Mouse (Mus musculus) limb, embryonic 11.5 days (tissue): ENCODE data around the gene Slc52a3. TPM values are rescaled to one million over a fixed set of nuclear protein-coding genes. Genes with fewer than 3 reads are reported as not detected.

ENCODE experiments used
- ATAC-seq: fragments of 200-750 bp; cut with Nextera tagmentation; 2 replicates; pipeline ENCODE4 v1.8.0; 2017; ENCODE audit warnings: low read depth; ENCODE audit not compliant: insufficient number of reproducible peaks, low FRiP score, low TSS enrichment
- DNase-seq: peaks from one replicate; pipeline ENCODE4 v3.0.0-alpha.2; 2015; ENCODE audit warnings: low spot score
- H3K27ac ChIP-seq: fragments of 300-500 bp; sonication (generic); replicated peaks from 2 replicates; pipeline ENCODE4 v1.5.1; 2014; ENCODE audit warnings: low read depth, mild to moderate bottlenecking, low read length
- H3K27me3 ChIP-seq: fragments of 300-500 bp; sonication (generic); 2 replicates; pipeline ENCODE4 v1.6.1; 2014; ENCODE audit warnings: mild to moderate bottlenecking, low read length, mixed read lengths; ENCODE audit not compliant: control insufficient read depth, insufficient read depth
- H3K36me3 ChIP-seq: fragments of 300-500 bp; sonication (generic); 2 replicates; pipeline ENCODE4 v1.6.1; 2014; ENCODE audit warnings: mild to moderate bottlenecking, low read length, moderate library complexity, mixed read lengths; ENCODE audit not compliant: control insufficient read depth, insufficient read depth
- H3K4me1 ChIP-seq: fragments of 300-500 bp; sonication (generic); 2 replicates; pipeline ENCODE4 v1.6.1; 2014; ENCODE audit warnings: low read length, mixed read lengths; ENCODE audit not compliant: control insufficient read depth, insufficient read depth
- H3K4me2 ChIP-seq: fragments of 300-500 bp; sonication (generic); 2 replicates; pipeline ENCODE4 v1.6.1; 2014; ENCODE audit warnings: low read depth, mild to moderate bottlenecking, moderate library complexity; ENCODE audit not compliant: severe bottlenecking
- H3K4me3 ChIP-seq: fragments of 300-500 bp; sonication (generic); 2 replicates; pipeline ENCODE4 v1.5.1; 2014; ENCODE audit warnings: low read depth, low read length
- H3K9ac ChIP-seq: fragments of 300-500 bp; sonication (generic); 2 replicates; pipeline ENCODE4 v1.6.1; 2014; ENCODE audit warnings: mild to moderate bottlenecking, low read length
- H3K9me3 ChIP-seq: fragments of 300-500 bp; sonication (generic); 2 replicates; pipeline ENCODE4 v1.6.1; 2016; ENCODE audit warnings: low read length; ENCODE audit not compliant: control insufficient read depth
- WGBS: fragments of 180-500 bp; shearing (Covaris S2); extraction: QIAGEN DNeasy Blood & Tissue Kit; methylation state at CpG from one replicate; pipeline ENCODE4 v1.1.7; 2014; 5-methylcytosine and 5-hydroxymethylcytosine counted together
- polyA plus RNA-seq: library from polyadenylated mRNA; unstranded; fragments of >200 nt; fragmentation: Nextera tagmentation; extraction: Ambion mirVana; gene quantifications from 2 replicates; pipeline ENCODE4 v1.2.1, GENCODE M21; 2014

Gene Slc52a3
- polyA plus RNA-seq, result 0.82 and 0.88 TPM in 2 replicates

DNA sequence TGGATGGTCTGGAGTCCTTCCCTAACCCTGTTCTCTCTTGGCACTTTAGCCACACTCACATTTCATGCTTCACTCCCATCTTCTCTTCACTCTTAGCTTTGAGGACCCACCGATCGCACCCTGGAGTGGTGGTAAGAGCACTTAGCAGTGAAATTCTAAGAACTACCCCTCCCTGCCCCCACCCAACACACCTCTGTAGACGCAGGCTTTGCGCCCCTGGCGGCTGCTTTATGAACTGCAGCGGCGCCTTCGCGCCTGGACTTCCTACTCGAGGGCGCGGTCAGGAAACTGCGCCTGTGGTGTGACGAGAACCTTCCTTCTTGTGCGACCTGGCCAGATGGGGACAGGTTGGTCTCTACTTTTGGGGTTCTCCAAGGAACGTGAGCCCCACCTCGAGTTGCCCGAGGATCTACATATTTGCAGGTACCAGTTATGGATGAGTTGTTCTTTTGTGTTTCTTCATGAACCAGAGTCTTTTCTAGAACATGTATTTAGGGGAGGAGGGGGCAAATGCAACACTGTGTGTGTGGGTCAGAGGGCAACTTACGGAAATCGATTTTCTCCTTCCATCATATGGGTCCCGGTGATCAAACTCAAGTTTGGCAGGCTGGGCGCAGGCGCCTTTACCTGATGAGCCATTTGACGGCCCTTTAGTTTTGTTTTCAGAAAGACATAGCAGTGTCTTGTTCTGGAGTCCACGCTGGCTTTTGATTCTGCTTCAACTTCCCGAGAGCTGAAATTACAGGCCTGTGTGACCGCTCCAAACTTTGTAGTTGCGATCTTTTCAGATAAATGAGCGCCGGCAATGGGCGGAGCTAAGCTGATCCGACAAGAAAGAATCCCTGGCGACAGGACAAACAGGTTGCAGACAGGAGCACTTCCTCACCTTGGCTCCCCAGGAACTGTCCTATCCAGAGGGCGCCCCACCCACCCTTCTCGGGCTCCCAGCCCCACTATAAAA lies at the start of gene Slc52a3:
Slc52a3 (plus strand) TSS at position 283 of the 961 bp plus-strand sequence.
- Histone ChIP-seq H3K9me3 (no peaks in the 10 kb centered on the region), H3K27me3 (peaks cover 50% of the 10 kb centered on the region), H3K36me3 (no peaks in the 10 kb centered on the region), H3K9ac (no peak within 1 kb of the TSS), H3K4me1 (peaks cover 4% of the 10 kb centered on the region; the same call in 1 of the 2 replicates), H3K4me3 (no peak within 1 kb of the TSS), H3K4me2 (peak within 1 kb of the TSS; percentile 15; the same call in 1 of the 2 replicates), H3K27ac (no peak within 1 kb of the TSS)
- WGBS, result 7% methylated on average over 35 of the region's 35 CpGs
- no peak for ATAC-seq
- DNase-seq, result peak; percentile 91

DNA sequence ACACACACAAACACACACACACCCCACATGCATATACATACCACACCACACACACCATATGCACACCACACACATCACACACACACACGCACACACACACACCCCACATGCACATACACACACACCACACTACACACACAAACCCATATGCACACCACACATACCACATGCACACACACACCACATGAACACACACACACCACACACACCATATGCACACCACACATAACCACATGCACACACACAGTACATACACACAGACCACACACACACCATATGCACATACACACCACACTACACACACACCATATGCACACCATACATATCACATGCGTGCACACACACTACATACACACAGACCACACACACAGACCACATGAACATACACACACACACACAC lies 48.7 kb upstream of the Slc52a3 start:
- no peak overlapping the region for H3K4me2 ChIP-seq
- no peak overlapping the region for H3K4me3 ChIP-seq
- H3K27ac ChIP-seq, result no peak overlapping the region
- DNase-seq, result no peak
- H3K36me3 ChIP-seq, result no peaks in the 10 kb centered on the region
- no peaks in the 10 kb centered on the region for H3K9me3 ChIP-seq
- WGBS, result 93% methylated on average over 2 of the region's 2 CpGs
- H3K27me3 ChIP-seq, result no peaks in the 10 kb centered on the region
- H3K9ac ChIP-seq, result no peak overlapping the region
- no peak for ATAC-seq
- H3K4me1 ChIP-seq, result no peaks in the 10 kb centered on the region

DNA sequence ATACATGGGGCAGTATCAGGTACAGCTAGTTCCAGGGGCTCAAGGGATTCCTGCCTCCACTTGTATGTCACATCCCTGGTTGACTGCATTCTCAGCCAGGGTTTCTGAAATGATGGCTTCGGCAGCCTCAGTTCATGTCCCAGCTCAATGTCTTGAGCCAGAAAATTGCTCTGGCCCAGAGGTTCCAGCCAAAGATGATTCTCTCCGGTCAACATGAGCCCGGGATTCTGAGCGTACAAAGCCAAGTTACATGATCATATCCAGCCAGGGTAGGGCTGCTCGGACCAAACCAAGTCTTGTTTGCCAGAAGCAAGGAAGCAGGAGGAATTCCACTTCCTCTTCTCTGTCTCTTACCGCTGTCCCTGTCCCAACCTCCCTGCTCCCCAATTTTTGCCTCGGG lies 48.0 kb upstream of the Slc52a3 start:
- Histone ChIP-seq H3K9ac (no peak overlapping the region), H3K9me3 (no peaks in the 10 kb centered on the region), H3K4me3 (no peak overlapping the region), H3K4me2 (no peak overlapping the region), H3K27ac (no peak overlapping the region), H3K27me3 (no peaks in the 10 kb centered on the region), H3K36me3 (no peaks in the 10 kb centered on the region), H3K4me1 (no peaks in the 10 kb centered on the region)
- ATAC-seq (no peak), DNase-seq (no peak)
- 87% methylated on average over 7 of the region's 7 CpGs for WGBS

DNA sequence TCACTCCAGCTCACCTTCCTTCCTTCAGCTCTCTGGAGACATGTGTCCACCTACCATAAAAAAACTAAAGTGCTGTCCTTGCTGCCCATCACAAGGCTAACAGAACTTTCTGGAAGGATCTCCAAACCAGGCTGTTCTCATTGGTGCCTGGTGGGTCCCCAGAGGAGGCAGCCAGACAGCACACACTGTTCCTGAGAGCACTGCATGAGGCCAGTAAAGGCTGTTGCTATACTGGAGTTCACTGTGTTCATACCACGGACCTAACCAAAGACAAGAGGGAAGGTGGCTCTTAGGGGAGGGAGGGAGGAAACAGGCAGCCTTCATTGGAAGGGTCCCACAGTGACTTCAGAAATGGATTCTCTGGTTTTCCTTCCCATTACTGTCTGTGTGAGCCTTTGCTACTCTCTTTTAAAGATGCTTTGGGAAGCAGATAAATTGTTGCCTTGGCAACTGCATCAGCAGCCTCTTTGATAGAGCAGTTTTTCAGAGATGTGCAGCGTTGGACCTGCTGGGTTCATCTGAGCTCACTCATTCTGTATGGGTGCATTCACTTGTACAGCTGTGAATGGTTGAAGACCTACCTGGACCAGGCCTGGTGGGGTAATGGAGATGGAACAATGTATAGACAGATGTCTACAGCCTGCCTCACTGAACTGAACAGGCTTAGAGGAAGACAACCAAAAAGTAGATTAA lies 47.1 kb upstream of the Slc52a3 start:
- Histone ChIP-seq H3K4me1 (no peaks in the 10 kb centered on the region), H3K4me2 (no peak overlapping the region), H3K36me3 (no peaks in the 10 kb centered on the region), H3K27ac (no peak overlapping the region), H3K4me3 (no peak overlapping the region), H3K9me3 (no peaks in the 10 kb centered on the region), H3K9ac (no peak overlapping the region), H3K27me3 (no peaks in the 10 kb centered on the region)
- ATAC-seq (no peak), DNase-seq (no peak)
- WGBS, result 77% methylated on average over 2 of the region's 2 CpGs

DNA sequence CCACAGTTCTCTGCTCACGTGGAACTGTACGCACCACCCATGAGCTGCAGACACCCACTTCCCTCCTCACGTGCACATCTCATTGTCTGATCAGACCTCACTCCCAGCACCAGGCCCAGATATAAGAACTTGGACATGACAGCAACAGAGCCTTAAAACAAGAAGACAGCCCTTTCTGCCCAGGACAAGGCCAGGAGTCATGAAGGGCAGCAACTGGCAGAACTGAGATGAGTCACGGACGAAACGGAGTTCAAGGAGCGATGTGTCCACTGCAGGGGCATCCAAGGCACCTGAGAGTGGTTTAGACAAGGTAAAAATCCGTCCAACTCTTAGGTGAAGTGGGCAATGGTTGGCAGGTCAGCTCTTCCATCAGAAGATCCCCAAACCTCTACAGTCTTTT lies 42.6 kb upstream of the Slc52a3 start:
- Histone ChIP-seq H3K4me2 (no peak overlapping the region), H3K27ac (no peak overlapping the region), H3K36me3 (no peaks in the 10 kb centered on the region), H3K4me3 (no peak overlapping the region), H3K27me3 (no peaks in the 10 kb centered on the region), H3K4me1 (no peaks in the 10 kb centered on the region), H3K9ac (no peak overlapping the region), H3K9me3 (no peaks in the 10 kb centered on the region)
- WGBS, result 89% methylated on average over 8 of the region's 8 CpGs
- ATAC-seq (no peak), DNase-seq (no peak)

DNA sequence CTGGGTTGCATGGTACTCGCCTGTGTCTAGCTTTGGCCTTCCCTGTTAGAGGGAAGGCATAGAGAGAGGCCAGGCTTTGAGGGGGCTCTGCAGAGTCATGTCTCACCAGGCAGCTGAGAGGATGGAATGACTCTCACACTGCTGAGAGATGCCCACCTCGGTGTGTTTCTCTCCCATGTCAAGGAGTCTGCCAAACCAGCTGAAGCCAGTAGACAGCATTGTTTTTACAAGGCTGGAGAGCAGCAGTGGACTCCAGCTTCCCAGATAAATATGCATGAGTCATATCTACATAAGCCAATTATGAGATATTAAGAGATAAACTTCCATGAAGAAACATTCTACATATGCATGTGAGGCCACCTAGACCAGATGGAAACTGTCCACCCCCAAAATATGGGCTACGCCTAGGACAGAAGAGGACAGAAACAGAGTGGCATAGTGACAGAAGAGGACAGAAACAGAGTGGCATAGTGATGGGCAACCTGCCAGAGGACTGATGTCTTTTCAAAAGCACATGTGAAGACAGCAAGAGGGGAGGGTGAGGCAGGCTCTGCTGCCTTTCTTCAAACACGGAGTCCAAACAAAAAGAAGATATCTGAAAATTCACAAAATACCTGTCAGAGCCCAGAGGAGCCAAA lies 39.7 kb upstream of the Slc52a3 start:
- no peaks in the 10 kb centered on the region for H3K27me3 ChIP-seq
- H3K9ac ChIP-seq, result no peak overlapping the region
- no peaks in the 10 kb centered on the region for H3K9me3 ChIP-seq
- DNase-seq, result no peak
- 75% methylated on average over 4 of the region's 4 CpGs for WGBS
- no peak overlapping the region for H3K4me2 ChIP-seq
- no peak overlapping the region for H3K27ac ChIP-seq
- H3K4me3 ChIP-seq, result no peak overlapping the region
- ATAC-seq, result no peak
- no peaks in the 10 kb centered on the region for H3K4me1 ChIP-seq
- no peaks in the 10 kb centered on the region for H3K36me3 ChIP-seq

DNA sequence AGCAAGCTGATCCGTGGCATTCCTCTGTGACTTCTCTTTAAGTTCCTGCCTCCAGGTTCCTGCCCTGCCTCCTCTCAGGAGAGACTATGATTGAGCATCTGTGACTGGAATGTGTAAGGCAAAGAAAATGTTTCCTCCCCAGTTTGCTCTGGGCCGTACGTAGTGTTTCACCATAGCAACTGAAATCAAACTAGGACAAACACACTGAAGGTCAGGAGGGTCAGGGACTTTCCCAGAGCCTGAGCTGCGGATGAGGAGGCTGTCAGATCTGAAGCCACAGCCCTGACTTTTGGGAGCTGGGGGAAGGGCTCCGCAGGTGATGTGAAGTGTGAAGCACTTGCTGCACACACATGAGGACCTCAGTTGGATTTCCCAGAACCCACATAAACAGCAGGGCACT lies 37.0 kb upstream of the Slc52a3 start:
- H3K9ac ChIP-seq, result no peak overlapping the region
- no peaks in the 10 kb centered on the region for H3K36me3 ChIP-seq
- ATAC-seq, result peak; percentile 16; the same call in 1 of the 2 replicates
- H3K9me3 ChIP-seq, result no peaks in the 10 kb centered on the region
- H3K4me2 ChIP-seq, result no peak overlapping the region
- H3K4me3 ChIP-seq, result no peak overlapping the region
- peaks cover 4% of the 10 kb centered on the region for H3K4me1 ChIP-seq
- 27% methylated on average over 5 of the region's 5 CpGs for WGBS
- H3K27me3 ChIP-seq, result no peaks in the 10 kb centered on the region
- no peak for DNase-seq
- H3K27ac ChIP-seq, result no peak overlapping the region
